10 mouse cellular contexts compared by ENCODE assay signal in genomic region chr13:97253418-97253981, GRCm38 (mm10). TPM values are rescaled to one million over a fixed set of nuclear protein-coding genes. Genes with fewer than 3 reads are reported as not detected.
DNase-seq lines count a peak whose midpoint lies in the region; ATAC-seq and TF ChIP-seq lines count a peak whose summit lies in the region.
"Had no signal": no experiment of that assay in that cellular context is flagged by ENCODE, and none has a peak within 500 bp of the region (broad histone marks: within the 10 kb centered on the region; RNA-seq: fewer than 3 reads in every experiment).

No protein-coding gene starts in this region.

- H3K4me1 ChIP-seq in forebrain, postnatal 0 days (ENCODE audit: insufficient read depth): peaks cover 48% of the 10 kb centered on the region
- peaks cover 48% of the 10 kb centered on the region for H3K4me1 ChIP-seq in limb, embryonic 10.5 days

- H3K9ac ChIP-seq in forebrain, postnatal 0 days: no peak overlapping the region; the same call in 1 of the 2 replicates

- H3K36me3 ChIP-seq in forebrain, postnatal 0 days (ENCODE audit: insufficient read depth): peaks cover 27% of the 10 kb centered on the region
- peaks cover 45% of the 10 kb centered on the region for H3K36me3 ChIP-seq in limb, embryonic 10.5 days

- no peak for TF ChIP-seq CTCF in forebrain, postnatal 0 days (IDR thresholded peaks at IDR 0.05; ENCODE audit: low read depth)

- no peak overlapping the region for H3K4me3 ChIP-seq in forebrain, postnatal 0 days (ENCODE audit: low read depth, low read length)
- no peak overlapping the region for H3K4me3 ChIP-seq in limb, embryonic 10.5 days

- H3K4me2 ChIP-seq in forebrain, postnatal 0 days (ENCODE audit: low read depth): no peak overlapping the region

- H3K27me3 ChIP-seq in forebrain, postnatal 0 days (ENCODE audit: insufficient read depth, low read length): no peaks in the 10 kb centered on the region
- peaks cover 2% of the 10 kb centered on the region; the same call in 1 of the 2 replicates for H3K27me3 ChIP-seq in limb, embryonic 10.5 days (ENCODE audit: low read depth, poor library complexity, severe bottlenecking)

- 34% methylated on average over 6 of the region's 6 CpGs for WGBS in forebrain, postnatal 0 days
- 85% methylated on average over 6 of the region's 6 CpGs for WGBS in limb, embryonic 10.5 days

- H3K27ac ChIP-seq in forebrain, postnatal 0 days (ENCODE audit: low read depth, low read length): peak overlapping the region; percentile 64
- no peak overlapping the region for H3K27ac ChIP-seq in limb, embryonic 10.5 days

- no peaks in the 10 kb centered on the region for H3K9me3 ChIP-seq in forebrain, postnatal 0 days (ENCODE audit: low read length)
- H3K9me3 ChIP-seq in limb, embryonic 10.5 days (replicated peaks): no peaks in the 10 kb centered on the region

- peak; percentile 18 for DNase-seq in embryo, embryonic 9.5 days (ENCODE audit: extremely low spot score)
- no peak for DNase-seq in embryo, embryonic 11 days
- peak; percentile 48 for DNase-seq in cerebellum, adult 11 months
- DNase-seq in forebrain, postnatal 0 days: peak; percentile 58
- no peak for DNase-seq in adrenal gland, adult 2 months
- no peak for DNase-seq in thymus, postnatal 4 days
- no peak for DNase-seq in limb, embryonic 10.5 days (ENCODE audit: low spot score)
- DNase-seq: kidney, adult 18-20 months; thymus, postnatal 25 days had no signal

- peak; percentile 29; the same call in 1 of the 2 replicates for ATAC-seq in forebrain, postnatal 0 days
- peak; percentile 75 for ATAC-seq in megakaryocyte-erythroid progenitor cell, adult 5-6 weeks (replicated peaks; ENCODE audit: low FRiP score, low TSS enrichment, poor library complexity, severe bottlenecking)

RNA-seq across cellular contexts. Expression of gene Enc1, which starts 12.6 kb away (rescaled TPM):
- total RNA-seq in forebrain, postnatal 0 days (2014; rRNA removed): 423 and 513 TPM in 2 replicates
- polyA plus RNA-seq in forebrain, postnatal 0 days (2015; fragmentation: Nextera tagmentation; extraction: Ambion mirVana): 76.8 and 80.3 TPM in 2 replicates
- total RNA-seq in megakaryocyte-erythroid progenitor cell, adult 5-6 weeks (2014; fragmentation: Nextera tagmentation): 2.1 and 3.9 TPM in 2 replicates
- total RNA-seq in megakaryocyte-erythroid progenitor cell, adult 5-6 weeks (2017): 3.9 and 4.6 TPM in 2 replicates
- 10 to 100 TPM in 1 of 2 experiments, 1 to 10 TPM in 1; 6.6 to 13.2 TPM for total RNA-seq in adrenal gland, adult 2 months (2021)
- polyA plus RNA-seq in adrenal gland, adult 2 months (2012; rRNA removed): 4.6 and 5.8 TPM in 2 replicates
- 2.5 and 4.3 TPM in 2 replicates for polyA plus RNA-seq in limb, embryonic 10.5 days (2016; fragmentation: Nextera tagmentation; extraction: Ambion mirVana)

RNA-seq across cellular contexts. Expression of gene Hexb, which starts 55.3 kb away (rescaled TPM):
- total RNA-seq in forebrain, postnatal 0 days (2014; rRNA removed): 49.2 and 54.3 TPM in 2 replicates
- polyA plus RNA-seq in forebrain, postnatal 0 days (2015; fragmentation: Nextera tagmentation; extraction: Ambion mirVana): 49.2 and 50.6 TPM in 2 replicates
- 4.1 and 10.7 TPM in 2 replicates for total RNA-seq in megakaryocyte-erythroid progenitor cell, adult 5-6 weeks (2014; fragmentation: Nextera tagmentation)
- total RNA-seq in megakaryocyte-erythroid progenitor cell, adult 5-6 weeks (2017): 6.2 and 9.4 TPM in 2 replicates
- 10 to 100 TPM; 30.6 to 38.4 TPM for total RNA-seq in adrenal gland, adult 2 months (2021)
- 221 and 235 TPM in 2 replicates for polyA plus RNA-seq in adrenal gland, adult 2 months (2012; rRNA removed)
- polyA plus RNA-seq in limb, embryonic 10.5 days (2016; fragmentation: Nextera tagmentation; extraction: Ambion mirVana): 15.2 and 18.2 TPM in 2 replicates

Comparison
In these comparisons a context has a peak if more than half of its experiments do, and no peak if none do; other contexts are left out.
1. DNase-seq: peak in embryo, embryonic 9.5 days (single experiment), cerebellum, adult 11 months (single experiment) and forebrain, postnatal 0 days (single experiment); none in embryo, embryonic 11 days (single experiment), adrenal gland, adult 2 months (single experiment), thymus, postnatal 4 days (single experiment) and limb, embryonic 10.5 days (single experiment).
2. RNA of gene Enc1, which starts 12.6 kb away (total RNA-seq): 423 to 513 TPM in forebrain, postnatal 0 days; 6.6 to 13.2 TPM in adrenal gland, adult 2 months and 2.1 to 4.6 TPM in megakaryocyte-erythroid progenitor cell, adult 5-6 weeks; every median in the first group is over 10 times any median in the second.